Mouse (Mus musculus) T-cell, adult 2 months (primary cell): ENCODE measurements around the gene Kif2c.
A peak's percentile ranks its signal among the peaks of the same experiment; 100 is the strongest.
"Not testable (repeated sequence)": the region's sequence is repeated elsewhere in the genome, so short reads cannot be mapped to it uniquely, and the experiment has no call there.

Source experiments
- DNase-seq: peaks from one replicate; pipeline ENCODE4 v3.0.0; 2022; ENCODE audit warnings: low spot score

Gene Kif2c

GRCm38 (mm10) chr4:117188969-117189368 is 6.5 kb upstream of the Kif2c start:
- no peak for DNase-seq

GRCm38 (mm10) chr4:117182759-117183096 is 289 bp upstream of the Kif2c start:
- DNase-seq: not testable (repeated sequence)

- DNase-seq: no peak
These were observed 12.5 kb downstream of the Kif2c start for GRCm38 (mm10) chr4:117169936-117170335.

- DNase-seq: no peak
These were observed 21.3 kb downstream of the Kif2c start for GRCm38 (mm10) chr4:117161183-117161582.

- DNase-seq: no peak
These were observed 22.8 kb downstream of the Kif2c start for GRCm38 (mm10) chr4:117159666-117160065.

- DNase-seq: no peak
These were observed 26.1 kb downstream of the Kif2c start for GRCm38 (mm10) chr4:117156372-117156771.

- peak; percentile 78 for DNase-seq
These were observed 26.6 kb downstream of the Kif2c start, which contains the start of gene Rps8 for GRCm38 (mm10) chr4:117155792-117156355. Rps8 (minus strand) TSS chr4:117156243.

- no peak for DNase-seq
These were observed 27.2 kb downstream of the Kif2c start for GRCm38 (mm10) chr4:117155020-117155791.

- DNase-seq: no peak
These were observed 29.7 kb downstream of the Kif2c start for GRCm38 (mm10) chr4:117152714-117153113.

- DNase-seq: no peak
These were observed 31.0 kb downstream of the Kif2c start for GRCm38 (mm10) chr4:117151416-117151815.

- DNase-seq: no peak
These were observed 32.2 kb downstream of the Kif2c start for GRCm38 (mm10) chr4:117150212-117150733.

- no peak for DNase-seq
These were observed 32.9 kb downstream of the Kif2c start for GRCm38 (mm10) chr4:117149291-117150211.

GRCm38 (mm10) chr4:117148815-117149214 is 33.6 kb downstream of the Kif2c start:
- no peak for DNase-seq

GRCm38 (mm10) chr4:117148047-117148713 is 34.3 kb downstream of the Kif2c start:
- DNase-seq: no peak

GRCm38 (mm10) chr4:117146176-117146575 is 36.3 kb downstream of the Kif2c start:
- peak; percentile 90 for DNase-seq

- DNase-seq: no peak
These were observed 37.2 kb downstream of the Kif2c start for GRCm38 (mm10) chr4:117145248-117145647.

- DNase-seq: no peak
These were observed 39.4 kb downstream of the Kif2c start for GRCm38 (mm10) chr4:117143023-117143422.

- no peak for DNase-seq
These were observed 41.8 kb downstream of the Kif2c start for GRCm38 (mm10) chr4:117140613-117141012.

GRCm38 (mm10) chr4:117139217-117139612 is 43.2 kb downstream of the Kif2c start:
- DNase-seq: peak; percentile 73

- DNase-seq: no peak
These were observed 43.9 kb downstream of the Kif2c start for GRCm38 (mm10) chr4:117138295-117139216.

- DNase-seq: no peak
These were observed 46.4 kb downstream of the Kif2c start for GRCm38 (mm10) chr4:117136034-117136433.
